Comparison of ENCODE assay signal across 9 mouse cellular contexts in genomic region chr14:31664100-31664902, GRCm38 (mm10). TPM values are rescaled to one million over a fixed set of nuclear protein-coding genes. Genes with fewer than 3 reads are reported as not detected.
A peak's percentile ranks its signal among the peaks of the same experiment; 100 is the strongest.
DNase-seq lines count a peak whose midpoint lies in the region; ATAC-seq and TF ChIP-seq lines count a peak whose summit lies in the region.
"Had no signal": no experiment of that assay in that cellular context is flagged by ENCODE, and none has a peak within 500 bp of the region (broad histone marks: within the 10 kb centered on the region; RNA-seq: fewer than 3 reads in every experiment).

No protein-coding gene starts in this region.

- H3K27ac ChIP-seq in lung, postnatal 0 days (ENCODE audit: low read length): peak overlapping the region; percentile 1; the same call in 1 of the 2 replicates
- 0 out of 2 replicates have a peak overlapping the region, but pooled peaks have one; percentile 98 for H3K27ac ChIP-seq in embryonic facial prominence, embryonic 12.5 days
- peak overlapping the region; percentile 99 for H3K27ac ChIP-seq in intestine, embryonic 16.5 days (ENCODE audit: low read length)
- 0 out of 2 replicates have a peak overlapping the region, but pooled peaks have one; percentile 86 for H3K27ac ChIP-seq in small intestine, adult 2 months (ENCODE audit: insufficient read depth, low read depth, low read length)

- no peak for ATAC-seq in lung, postnatal 0 days
- no peak for ATAC-seq in embryonic facial prominence, embryonic 12.5 days (ENCODE audit: insufficient number of reproducible peaks, insufficient read depth, low FRiP score, low TSS enrichment)
- no peak for ATAC-seq in intestine, embryonic 16.5 days

- peak; percentile 77 for DNase-seq in lung, postnatal 0 days (ENCODE audit: low spot score)
- DNase-seq in lung, adult 18-20 months: no peak
- DNase-seq in adrenal gland, postnatal 36 days: no peak
- no peak for DNase-seq in frontal cortex, adult 2 months (ENCODE audit: extremely low spot score in 1 of 2, low spot score in 1 of 2)
- DNase-seq in spleen, postnatal 4 days (ENCODE audit: low spot score in 2 of 2): no peak

- no peaks in the 10 kb centered on the region for H3K27me3 ChIP-seq in lung, postnatal 0 days (replicated peaks; ENCODE audit: insufficient read depth, low read length)
- H3K27me3 ChIP-seq in embryonic facial prominence, embryonic 12.5 days: no peaks in the 10 kb centered on the region
- H3K27me3 ChIP-seq in intestine, embryonic 16.5 days (replicated peaks; ENCODE audit: control insufficient read depth, insufficient read depth, low read length): no peaks in the 10 kb centered on the region
- H3K27me3 ChIP-seq in small intestine, adult 2 months (ENCODE audit: control insufficient read depth, insufficient read depth, low read length): no peaks in the 10 kb centered on the region

- TF ChIP-seq EP300 in lung, postnatal 0 days (IDR thresholded peaks at IDR 0.05): peak; percentile 51; the same call in 1 of the 2 replicates

- no peak for TF ChIP-seq POLR2A in small intestine, adult 2 months (IDR thresholded peaks at IDR 0.05; ENCODE audit: low read depth, low read length)

- H3K9ac ChIP-seq in lung, postnatal 0 days (replicated peaks; ENCODE audit: low read depth): no peak overlapping the region
- H3K9ac ChIP-seq in embryonic facial prominence, embryonic 12.5 days: 0 out of 2 replicates have a peak overlapping the region, but pooled peaks have one; percentile 15
- H3K9ac ChIP-seq in intestine, embryonic 16.5 days (ENCODE audit: low read depth, low read length): no peak overlapping the region

- H3K4me1 ChIP-seq in lung, postnatal 0 days (ENCODE audit: insufficient read depth, low read depth, low read length): peaks cover 28% of the 10 kb centered on the region
- peaks cover 45% of the 10 kb centered on the region for H3K4me1 ChIP-seq in embryonic facial prominence, embryonic 12.5 days
- H3K4me1 ChIP-seq in intestine, embryonic 16.5 days (ENCODE audit: control insufficient read depth, insufficient read depth, low read length): peaks cover 56% of the 10 kb centered on the region
- peaks cover 18% of the 10 kb centered on the region for H3K4me1 ChIP-seq in small intestine, adult 2 months (ENCODE audit: control insufficient read depth, insufficient read depth, insufficient read length, low read length)

- H3K4me2 ChIP-seq in lung, postnatal 0 days (replicated peaks; ENCODE audit: low read depth, low read length): no peak overlapping the region
- no peak overlapping the region for H3K4me2 ChIP-seq in embryonic facial prominence, embryonic 12.5 days (replicated peaks)
- H3K4me2 ChIP-seq in intestine, embryonic 16.5 days (ENCODE audit: low read depth, low read length): no peak overlapping the region

- H3K4me3 ChIP-seq in lung, postnatal 0 days (ENCODE audit: low read depth, low read length): no peak overlapping the region
- no peak overlapping the region for H3K4me3 ChIP-seq in embryonic facial prominence, embryonic 12.5 days
- H3K4me3 ChIP-seq in intestine, embryonic 16.5 days (ENCODE audit: low read length): no peak overlapping the region
- no peak overlapping the region for H3K4me3 ChIP-seq in small intestine, adult 2 months (ENCODE audit: low read depth, low read length)

- no peaks in the 10 kb centered on the region for H3K9me3 ChIP-seq in lung, postnatal 0 days (ENCODE audit: low read length)
- H3K9me3 ChIP-seq in embryonic facial prominence, embryonic 12.5 days: no peaks in the 10 kb centered on the region
- no peaks in the 10 kb centered on the region for H3K9me3 ChIP-seq in intestine, embryonic 16.5 days (ENCODE audit: control insufficient read depth, low read length)

- peaks cover 11% of the 10 kb centered on the region; the same call in 1 of the 2 replicates for H3K36me3 ChIP-seq in lung, postnatal 0 days (ENCODE audit: insufficient read depth, low read length)
- H3K36me3 ChIP-seq in embryonic facial prominence, embryonic 12.5 days: peaks cover 10% of the 10 kb centered on the region
- H3K36me3 ChIP-seq in intestine, embryonic 16.5 days (ENCODE audit: control insufficient read depth, insufficient read depth, low read length): peaks cover 7% of the 10 kb centered on the region; the same call in 1 of the 2 replicates
- H3K36me3 ChIP-seq in small intestine, adult 2 months (ENCODE audit: control insufficient read depth, insufficient read depth, low read length): peaks cover 3% of the 10 kb centered on the region; the same call in 1 of the 2 replicates

- TF ChIP-seq CTCF in lung, postnatal 0 days (IDR thresholded peaks at IDR 0.05): no peak
- no peak for TF ChIP-seq CTCF in small intestine, adult 2 months (IDR thresholded peaks at IDR 0.05; ENCODE audit: extremely low read depth, insufficient read length, insufficient replicate concordance, low read depth, low read length)

- WGBS in lung, postnatal 0 days: 35% methylated on average over 18 of the region's 18 CpGs
- 72% methylated on average over 18 of the region's 18 CpGs for WGBS in embryonic facial prominence, embryonic 12.5 days
- 45% methylated on average over 18 of the region's 18 CpGs for WGBS in intestine, embryonic 16.5 days
- WGBS in small intestine, adult 2 months: 54% methylated on average over 18 of the region's 18 CpGs

RNA-seq across cellular contexts. Expression of gene Hacl1, which starts 23.2 kb away (rescaled TPM):
- polyA plus RNA-seq in lung, postnatal 0 days (2015; fragmentation: Nextera tagmentation; extraction: Ambion mirVana): 13.2 and 13.5 TPM in 2 replicates
- 10.6 and 13.8 TPM in 2 replicates for polyA plus RNA-seq in embryonic facial prominence, embryonic 12.5 days (2016; fragmentation: Nextera tagmentation; extraction: Ambion mirVana)
- polyA plus RNA-seq in intestine, embryonic 16.5 days (2015; fragmentation: Nextera tagmentation; extraction: Ambion mirVana): 19.9 and 26.1 TPM in 2 replicates
- 1.7 and 4.3 TPM in 2 replicates for polyA plus RNA-seq in small intestine, adult 2 months (2012; rRNA removed)
- total RNA-seq in adrenal gland, postnatal 36 days (2021): 10 to 100 TPM; 27.4 to 66.4 TPM
- polyA plus RNA-seq in frontal cortex, adult 2 months (2012; rRNA removed): 10.6 TPM in 2 replicates

RNA-seq across cellular contexts. Expression of gene Btd, which starts 23.5 kb away (rescaled TPM):
- 27.8 and 28.2 TPM in 2 replicates for polyA plus RNA-seq in lung, postnatal 0 days (2015; fragmentation: Nextera tagmentation; extraction: Ambion mirVana)
- 25.3 and 28.5 TPM in 2 replicates for polyA plus RNA-seq in embryonic facial prominence, embryonic 12.5 days (2016; fragmentation: Nextera tagmentation; extraction: Ambion mirVana)
- polyA plus RNA-seq in intestine, embryonic 16.5 days (2015; fragmentation: Nextera tagmentation; extraction: Ambion mirVana): 30.0 and 31.2 TPM in 2 replicates
- 10.8 and 26.5 TPM in 2 replicates for polyA plus RNA-seq in small intestine, adult 2 months (2012; rRNA removed)
- 10 to 100 TPM; 48.3 to 73.1 TPM for total RNA-seq in adrenal gland, postnatal 36 days (2021)
- 16.2 and 16.6 TPM in 2 replicates for polyA plus RNA-seq in frontal cortex, adult 2 months (2012; rRNA removed)

RNA-seq across cellular contexts. Expression of gene Gm49387, which starts 23.6 kb away (rescaled TPM):
- 1.7 and 1.9 TPM in 2 replicates for polyA plus RNA-seq in lung, postnatal 0 days (2015; fragmentation: Nextera tagmentation; extraction: Ambion mirVana)
- 2.3 TPM in 1 of 2 replicates, not detected in the other for polyA plus RNA-seq in embryonic facial prominence, embryonic 12.5 days (2016; fragmentation: Nextera tagmentation; extraction: Ambion mirVana)
- 3.0 and 4.3 TPM in 2 replicates for polyA plus RNA-seq in intestine, embryonic 16.5 days (2015; fragmentation: Nextera tagmentation; extraction: Ambion mirVana)
- polyA plus RNA-seq in small intestine, adult 2 months (2012; rRNA removed): not detected in 2 replicates
- total RNA-seq in adrenal gland, postnatal 36 days (2021): not detected
- 0.13 TPM in 1 of 2 replicates, not detected in the other for polyA plus RNA-seq in frontal cortex, adult 2 months (2012; rRNA removed)
- total RNA-seq: liver, adult 2 months had no signal

Comparison
In these comparisons a context has a peak if more than half of its experiments do, and no peak if none do; other contexts are left out.
1. H3K27ac ChIP-seq: peak in every context shown above with its lines; median percentile 99 in intestine, embryonic 16.5 days; 98 in embryonic facial prominence, embryonic 12.5 days; 86 in small intestine, adult 2 months; 1 in lung, postnatal 0 days.